Mouse (Mus musculus) ES-Bruce4 (cell line): ENCODE data around the gene Hemgn.

ENCODE experiments used
- CTCF ChIP-seq: IDR thresholded peaks from one replicate; pipeline ENCODE4 v1.8.1; 2011; ENCODE audit warnings: low read depth, low read length
- EP300 ChIP-seq: IDR thresholded peaks from 2 replicates; pipeline ENCODE4 v1.6.1; 2011; ENCODE audit warnings: low read depth, low read length; ENCODE audit not compliant: insufficient read depth
- POLR2A ChIP-seq: IDR thresholded peaks from one replicate; pipeline ENCODE4 v1.8.1; 2011; ENCODE audit warnings: low read length; ENCODE audit not compliant: insufficient read depth

DNA sequence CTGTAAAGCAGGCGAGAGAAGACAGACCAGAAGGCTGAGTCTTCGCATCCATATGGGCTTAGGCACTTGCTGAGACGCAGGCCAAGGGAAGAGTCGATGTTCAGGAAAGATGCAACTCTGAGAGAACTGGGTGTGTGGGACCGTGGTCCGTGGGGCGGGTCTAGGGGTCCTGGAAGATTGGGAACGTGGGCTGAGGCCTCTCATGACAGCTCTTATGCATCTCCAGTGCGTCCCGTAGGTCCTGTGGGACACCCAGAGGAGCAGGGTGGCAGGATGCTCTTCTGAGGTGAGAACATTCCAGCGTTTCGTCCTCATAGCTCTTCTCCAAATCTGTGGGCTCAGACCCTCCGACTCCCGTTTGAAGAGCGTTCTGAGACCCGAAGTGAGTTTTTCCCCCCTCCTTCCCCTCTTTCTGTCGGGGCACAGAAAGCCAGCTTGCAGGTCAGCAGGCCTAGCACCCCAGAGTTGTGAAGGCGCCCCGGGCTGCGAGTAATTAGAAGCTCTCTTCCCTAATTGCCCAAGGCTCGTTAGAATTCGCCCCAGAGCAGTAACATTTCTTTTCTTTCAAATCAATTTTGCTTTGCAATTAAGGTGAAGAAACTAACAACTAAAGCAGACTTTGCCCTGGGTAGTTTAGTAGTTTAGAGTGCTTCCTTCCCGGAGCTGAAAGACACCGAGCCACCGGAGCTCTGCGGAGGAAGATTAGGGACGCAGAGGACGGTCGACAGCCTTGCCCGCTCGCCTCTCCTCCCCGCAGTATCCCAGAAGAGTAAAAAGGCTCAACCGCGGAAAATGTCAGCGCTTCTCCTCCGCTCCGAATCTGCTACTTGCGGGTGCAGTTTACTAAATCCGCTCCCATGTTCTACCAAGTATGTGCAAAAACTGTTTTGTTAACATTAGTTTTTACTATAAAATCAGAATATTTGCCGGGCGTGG, 65.5 kb downstream of the Hemgn start:
- no peak for TF ChIP-seq EP300
- no peak for TF ChIP-seq CTCF
- no peak for TF ChIP-seq POLR2A
